Mouse (Mus musculus): ENCODE measurements around the gene Slc38a11. TPM values are rescaled to one million over a fixed set of nuclear protein-coding genes. Genes with fewer than 3 reads are reported as not detected.

The Slc38a11 gene
- polyA plus RNA-seq (2015; fragmentation: Nextera tagmentation; extraction: Ambion mirVana): not detected in 2 replicates

GRCm38 (mm10) chr2:65363828-65364497, at the start of gene Slc38a11:
TSS of gene Slc38a11 (minus strand) at chr2:65364034.

Other genes with a start within 250 kb of the Slc38a11 start
- 2.4 and 2.8 TPM in 2 replicates for gene Cobll1, start 124.6 kb downstream of the Slc38a11 start, polyA plus RNA-seq (2015; fragmentation: Nextera tagmentation; extraction: Ambion mirVana)
- 0.13 and 0.15 TPM in 2 replicates for gene Scn3a, start 203.6 kb upstream of the Slc38a11 start, polyA plus RNA-seq (2015; fragmentation: Nextera tagmentation; extraction: Ambion mirVana)

Data from spleen, postnatal 0 days (tissue).